Mouse (Mus musculus) neutrophil, adult 5-6 weeks (primary cell): ENCODE measurements around the gene Olfr1145. TPM values are rescaled to one million over a fixed set of nuclear protein-coding genes. Genes with fewer than 3 reads are reported as not detected.

Source experiments
- ATAC-seq: fragments of 151-379, 151-347 bp; 2 replicates; pipeline ENCODE4 v1.8.0; 2017; ENCODE audit warnings: mild to moderate bottlenecking, moderate TSS enrichment; ENCODE audit not compliant: insufficient number of reproducible peaks, poor library complexity, low FRiP score, severe bottlenecking; ENCODE audit errors: extremely low read depth
- total RNA-seq: library from RNA; stranded (forward); fragments of 200-1000 nt; gene quantifications from 2 replicates; pipeline ENCODE4 v1.2.3, GENCODE M21; 2017

The Olfr1145 gene
- not detected in 2 replicates for total RNA-seq

GRCm38 (mm10) chr2:87809522-87809921, at the start of gene Olfr1145:
Olfr1145 (plus strand) TSS chr2:87809822.
- ATAC-seq, result no peak

DNA sequence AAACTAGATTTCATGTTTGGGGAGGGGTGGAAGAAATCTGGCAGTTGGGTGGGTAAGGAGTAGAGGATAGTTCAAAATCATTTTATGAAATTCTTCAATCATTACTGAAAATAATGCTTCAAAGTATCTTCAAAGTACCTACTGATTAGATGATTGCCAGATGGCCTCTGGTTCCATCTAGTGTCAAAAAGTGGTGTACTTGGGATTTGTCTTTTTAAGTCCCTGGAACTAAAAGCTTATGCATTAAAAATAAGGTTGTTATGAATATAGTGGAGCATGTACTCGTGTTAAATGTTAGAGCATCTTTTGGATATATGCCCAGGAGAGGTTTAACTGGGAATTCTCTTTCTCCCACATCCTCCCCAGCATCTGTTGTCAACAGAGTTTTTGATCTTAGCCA, 33.5 kb upstream of the Olfr1145 start:
- ATAC-seq, result no peak

GRCm38 (mm10) chr2:87779183-87779582, 30.4 kb upstream of the Olfr1145 start, which contains the start of gene Olfr152:
Olfr152 (plus strand) TSS chr2:87779483.
- ATAC-seq, result no peak

DNA sequence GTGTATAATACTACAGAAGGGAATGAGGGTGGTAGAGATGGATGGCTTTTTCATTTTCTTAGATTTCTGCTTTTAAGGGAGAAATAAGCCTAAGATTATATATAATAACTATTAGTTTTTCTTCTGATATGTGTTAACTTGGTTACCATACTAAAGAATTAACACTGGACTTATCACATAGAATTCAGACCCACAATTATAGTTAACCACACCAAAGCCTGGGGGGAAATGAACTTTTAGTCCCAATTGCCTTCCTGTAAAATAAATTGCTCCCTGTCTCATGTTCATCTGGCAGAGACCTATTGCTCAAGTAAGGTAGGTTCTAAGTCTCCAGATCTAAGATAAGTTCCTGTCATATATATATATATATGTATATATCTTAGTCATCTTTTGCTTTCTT, 9.3 kb upstream of the Olfr1145 start, which contains the start of gene Olfr1143:
Olfr1143 (plus strand) TSS at position 301 of the 400 bp plus-strand sequence.
- no peak for ATAC-seq

GRCm38 (mm10) chr2:87830233-87830632, 20.6 kb downstream of the Olfr1145 start, which contains the start of gene Olfr1148:
Olfr1148 (plus strand) TSS chr2:87830533.
- ATAC-seq, result no peak

DNA sequence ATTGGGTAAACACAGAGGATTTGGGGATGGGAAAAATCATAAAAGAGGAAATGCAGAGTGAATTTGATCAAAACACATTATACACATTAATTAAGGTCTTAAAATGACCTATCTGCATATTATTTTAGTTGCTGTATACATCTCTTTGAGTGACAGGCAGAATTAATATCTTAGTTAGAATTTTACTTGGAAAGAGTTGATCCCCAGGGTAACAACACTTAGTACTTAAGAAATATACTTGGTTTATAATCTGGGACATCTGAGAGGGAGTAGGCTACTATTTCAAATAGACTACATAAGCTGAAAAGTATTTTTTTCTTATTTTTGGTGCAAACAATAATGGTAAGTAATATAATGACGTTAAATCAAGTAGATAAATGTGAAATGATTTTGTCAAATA, 34.1 kb downstream of the Olfr1145 start, which contains the start of gene Olfr1150-ps1:
Olfr1150-ps1 (plus strand) TSS at position 301 of the 400 bp plus-strand sequence.
- ATAC-seq, result no peak

- ATAC-seq, result no peak
Observed at GRCm38 (mm10) chr2:87855562-87855961, 45.9 kb downstream of the Olfr1145 start, which contains the start of gene Olfr1151. Olfr1151 (plus strand) TSS chr2:87855862.

Other genes starting within 250 kb of the Olfr1145 start
- gene Olfr1129, start 235.9 kb upstream of the Olfr1145 start, total RNA-seq, result not detected in 2 replicates
- gene Olfr1130, start 203.6 kb upstream of the Olfr1145 start, total RNA-seq, result not detected in 2 replicates
- gene Olfr1131, start 182.7 kb upstream of the Olfr1145 start, total RNA-seq, result 0.49 TPM in 1 of 2 replicates, not detected in the other
- gene Olfr1132, start 172.3 kb upstream of the Olfr1145 start, total RNA-seq, result 0.12 TPM in 1 of 2 replicates, not detected in the other
- not detected in 2 replicates for gene Olfr1133, start 162.4 kb upstream of the Olfr1145 start, total RNA-seq
- gene Olfr1134, start 151.4 kb upstream of the Olfr1145 start, total RNA-seq, result not detected in 2 replicates
- not detected in 2 replicates for gene Olfr1135, start 136.2 kb upstream of the Olfr1145 start, total RNA-seq
- gene Olfr1136, start 115.9 kb upstream of the Olfr1145 start, total RNA-seq, result not detected in 2 replicates
- gene Olfr1137, start 96.6 kb upstream of the Olfr1145 start, total RNA-seq, result not detected in 2 replicates
- gene Olfr1138, start 69.8 kb upstream of the Olfr1145 start, total RNA-seq, result not detected in 2 replicates
- gene Olfr1140, start 66.1 kb upstream of the Olfr1145 start, total RNA-seq, result not detected in 2 replicates
- gene Olfr1141, start 55.8 kb upstream of the Olfr1145 start, total RNA-seq, result not detected in 2 replicates
- not detected in 2 replicates for gene Olfr152, start 30.3 kb upstream of the Olfr1145 start, total RNA-seq
- gene Olfr1143, start 9.2 kb upstream of the Olfr1145 start, total RNA-seq, result not detected in 2 replicates
- gene Olfr1148, start 20.7 kb downstream of the Olfr1145 start, total RNA-seq, result not detected in 2 replicates
- gene Olfr1150-ps1, start 34.2 kb downstream of the Olfr1145 start, total RNA-seq, result not detected in 2 replicates
- gene Olfr1151, start 46.0 kb downstream of the Olfr1145 start, total RNA-seq, result not detected in 2 replicates
- gene Olfr1152, start 56.7 kb downstream of the Olfr1145 start, total RNA-seq, result not detected in 2 replicates
- gene Olfr1153, start 85.1 kb downstream of the Olfr1145 start, total RNA-seq, result not detected in 2 replicates
- not detected in 2 replicates for gene Olfr1154, start 95.3 kb downstream of the Olfr1145 start, total RNA-seq
- not detected in 2 replicates for gene Olfr1155, start 135.3 kb downstream of the Olfr1145 start, total RNA-seq
- 0.12 TPM in 1 of 2 replicates, not detected in the other for gene Olfr1156, start 143.3 kb downstream of the Olfr1145 start, total RNA-seq
- not detected in 2 replicates for gene Olfr1157, start 158.5 kb downstream of the Olfr1145 start, total RNA-seq
- not detected in 2 replicates for gene Olfr74, start 164.8 kb downstream of the Olfr1145 start, total RNA-seq
- gene Olfr1158, start 180.3 kb downstream of the Olfr1145 start, total RNA-seq, result not detected in 2 replicates
- gene Olfr1160, start 198.4 kb downstream of the Olfr1145 start, total RNA-seq, result not detected in 2 replicates
- gene Olfr1161, start 213.0 kb downstream of the Olfr1145 start, total RNA-seq, result not detected in 2 replicates
- not detected in 2 replicates for gene Olfr73, start 227.9 kb downstream of the Olfr1145 start, total RNA-seq
- not detected in 2 replicates for gene Olfr1162, start 241.3 kb downstream of the Olfr1145 start, total RNA-seq